Mouse (Mus musculus): ENCODE results near the gene 1190002N15Rik. TPM values are rescaled to one million over a fixed set of nuclear protein-coding genes. Genes with fewer than 3 reads are reported as not detected.
A peak's percentile ranks its signal among the peaks of the same experiment; 100 is the strongest.

The 1190002N15Rik gene
- polyA plus RNA-seq, 1 experiment from 2014 or later = 6.4 TPM

DNA sequence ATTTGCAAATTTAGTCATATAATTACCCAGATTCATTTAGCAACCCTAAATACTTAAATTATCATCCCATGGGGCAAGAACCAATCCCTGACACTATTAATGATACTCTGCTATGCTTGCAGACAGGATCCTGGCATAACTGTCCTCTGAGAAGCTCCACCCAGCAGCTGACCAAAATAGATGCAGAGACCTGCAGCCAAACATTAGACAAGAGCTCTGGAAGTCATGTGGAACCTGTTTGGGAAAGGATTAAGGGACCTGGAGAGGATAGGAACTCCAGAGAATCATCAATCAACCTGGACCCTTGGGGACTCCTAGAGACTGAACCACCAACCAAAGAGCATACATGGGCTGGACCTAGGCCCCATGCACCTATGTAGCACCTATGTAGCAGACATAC lies 26.7 kb downstream of the 1190002N15Rik start:
- H3K27ac ChIP-seq (replicated peaks) = no peak overlapping the region
- H3K4me1 ChIP-seq = no peaks in the 10 kb centered on the region
- no peak overlapping the region for H3K4me3 ChIP-seq
- H3K36me3 ChIP-seq (replicated peaks) = no peaks in the 10 kb centered on the region
- no peaks in the 10 kb centered on the region for H3K9me3 ChIP-seq
- DNase-seq (ENCODE audit: low spot score) = no peak
- H3K27me3 ChIP-seq (replicated peaks; ENCODE audit: low read depth, poor library complexity, severe bottlenecking) = no peaks in the 10 kb centered on the region

GRCm38 (mm10) chr9:94506980-94507379 lies 30.9 kb downstream of the 1190002N15Rik start:
- DNase-seq (ENCODE audit: low spot score) = no peak
- no peaks in the 10 kb centered on the region for H3K36me3 ChIP-seq (replicated peaks)
- no peak overlapping the region for H3K4me3 ChIP-seq
- no peaks in the 10 kb centered on the region for H3K4me1 ChIP-seq
- no peak overlapping the region for H3K27ac ChIP-seq (replicated peaks)
- H3K9me3 ChIP-seq = no peaks in the 10 kb centered on the region
- H3K27me3 ChIP-seq (replicated peaks; ENCODE audit: low read depth, poor library complexity, severe bottlenecking) = no peaks in the 10 kb centered on the region
- 79% methylated on average over 1 of the region's 1 CpGs for WGBS

DNA sequence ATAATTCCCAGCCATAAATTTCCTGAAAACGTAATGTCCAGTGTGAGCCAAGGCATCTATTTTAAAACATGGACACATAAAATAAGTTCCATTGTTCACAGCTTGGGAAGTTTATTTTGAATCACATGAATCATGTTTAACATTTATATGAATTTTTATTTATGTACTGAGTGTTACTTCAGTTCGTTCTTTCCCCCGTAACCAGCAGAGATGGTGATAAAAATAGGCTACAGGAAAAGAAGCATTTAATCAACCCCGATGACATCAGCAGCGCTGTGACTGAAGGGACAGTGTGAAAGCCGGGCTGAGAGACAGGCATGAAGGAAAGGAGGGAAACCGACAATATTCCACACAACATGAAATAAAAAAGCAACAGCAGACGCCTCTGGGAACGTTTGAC lies 46.4 kb downstream of the 1190002N15Rik start:
- WGBS = 87% methylated on average over 9 of the region's 9 CpGs
- DNase-seq (ENCODE audit: low spot score) = no peak
- Histone ChIP-seq H3K27me3 (replicated peaks; ENCODE audit: low read depth, poor library complexity, severe bottlenecking) (no peaks in the 10 kb centered on the region), H3K4me3 (no peak overlapping the region), H3K27ac (replicated peaks) (no peak overlapping the region), H3K4me1 (no peaks in the 10 kb centered on the region), H3K9me3 (no peaks in the 10 kb centered on the region), H3K36me3 (replicated peaks) (no peaks in the 10 kb centered on the region)

DNA sequence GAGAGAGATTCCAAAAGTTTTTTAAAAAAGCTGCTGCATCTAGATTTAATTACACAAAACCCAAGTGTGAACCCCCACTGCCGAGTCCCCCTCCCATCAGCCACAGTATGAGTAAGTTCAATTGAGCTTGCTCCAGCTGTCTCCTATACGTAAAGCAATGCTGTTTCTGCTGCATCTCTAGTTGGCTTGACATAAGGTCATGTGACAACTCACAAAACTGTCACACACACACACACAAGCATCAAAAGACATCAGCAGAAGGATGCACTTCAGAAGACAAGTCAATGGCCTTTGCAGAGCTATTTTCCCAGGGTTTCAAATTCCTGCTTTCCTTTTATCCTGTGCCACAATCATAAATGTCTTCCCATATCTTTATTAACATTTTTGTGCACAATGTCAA lies 49.9 kb downstream of the 1190002N15Rik start:
- WGBS = 82% methylated on average over 2 of the region's 2 CpGs
- Histone ChIP-seq H3K9me3 (no peaks in the 10 kb centered on the region), H3K4me1 (0 out of 2 replicates have a peak, but pooled peaks cover 4% of the 10 kb centered on the region), H3K36me3 (replicated peaks) (no peaks in the 10 kb centered on the region), H3K4me3 (no peak overlapping the region), H3K27ac (replicated peaks) (no peak overlapping the region), H3K27me3 (replicated peaks; ENCODE audit: low read depth, poor library complexity, severe bottlenecking) (no peaks in the 10 kb centered on the region)
- no peak for DNase-seq (ENCODE audit: low spot score)

GRCm38 (mm10) chr9:94483291-94483879 lies 54.5 kb downstream of the 1190002N15Rik start:
- Histone ChIP-seq H3K27ac (replicated peaks) (no peak overlapping the region), H3K4me1 (0 out of 2 replicates have a peak, but pooled peaks cover 9% of the 10 kb centered on the region), H3K36me3 (replicated peaks) (no peaks in the 10 kb centered on the region), H3K9me3 (no peaks in the 10 kb centered on the region), H3K27me3 (replicated peaks; ENCODE audit: low read depth, poor library complexity, severe bottlenecking) (no peaks in the 10 kb centered on the region), H3K4me3 (no peak overlapping the region)
- 79% methylated on average over 6 of the region's 6 CpGs for WGBS
- no peak for DNase-seq (ENCODE audit: low spot score)

- no peak overlapping the region for H3K4me3 ChIP-seq
- no peaks in the 10 kb centered on the region for H3K9me3 ChIP-seq
- 0 out of 2 replicates have a peak, but pooled peaks cover 9% of the 10 kb centered on the region for H3K4me1 ChIP-seq
- 79% methylated on average over 10 of the region's 10 CpGs for WGBS
- H3K36me3 ChIP-seq (replicated peaks) = no peaks in the 10 kb centered on the region
- DNase-seq (ENCODE audit: low spot score) = peak; percentile 13
- H3K27me3 ChIP-seq (replicated peaks; ENCODE audit: low read depth, poor library complexity, severe bottlenecking) = no peaks in the 10 kb centered on the region
- H3K27ac ChIP-seq (replicated peaks) = no peak overlapping the region
Measured at GRCm38 (mm10) chr9:94482215-94482975, 55.5 kb downstream of the 1190002N15Rik start.

- no peak overlapping the region for H3K4me3 ChIP-seq
- 0 out of 2 replicates have a peak, but pooled peaks cover 9% of the 10 kb centered on the region for H3K4me1 ChIP-seq
- no peaks in the 10 kb centered on the region for H3K36me3 ChIP-seq (replicated peaks)
- no peaks in the 10 kb centered on the region for H3K27me3 ChIP-seq (replicated peaks; ENCODE audit: low read depth, poor library complexity, severe bottlenecking)
- no peak for DNase-seq (ENCODE audit: low spot score)
- WGBS = 92% methylated on average over 16 of the region's 16 CpGs
- H3K27ac ChIP-seq (replicated peaks) = no peak overlapping the region
- H3K9me3 ChIP-seq = no peaks in the 10 kb centered on the region
Measured at GRCm38 (mm10) chr9:94481057-94481456, 56.8 kb downstream of the 1190002N15Rik start.

DNA sequence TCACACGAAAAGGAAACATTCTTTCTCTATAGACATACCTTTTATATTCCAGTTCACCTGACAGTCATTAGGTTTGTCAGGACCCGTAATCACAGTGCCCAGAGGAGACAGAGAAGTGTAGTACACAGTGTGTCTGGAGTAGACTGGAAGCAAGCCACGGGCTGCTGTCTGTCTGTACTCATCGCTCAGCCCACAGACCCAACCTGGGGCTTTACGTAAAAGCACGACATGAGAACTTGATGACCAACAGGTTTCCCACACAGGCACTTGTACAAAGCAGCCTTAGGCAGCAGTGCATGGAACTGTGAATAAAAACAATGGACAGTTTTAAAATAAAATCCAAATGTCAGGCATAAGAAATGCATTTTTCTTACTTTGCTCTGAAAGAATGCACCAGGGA lies 58.5 kb downstream of the 1190002N15Rik start:
- WGBS = 89% methylated on average over 6 of the region's 6 CpGs
- H3K9me3 ChIP-seq = no peaks in the 10 kb centered on the region
- no peaks in the 10 kb centered on the region for H3K36me3 ChIP-seq (replicated peaks)
- no peak overlapping the region for H3K4me3 ChIP-seq
- H3K4me1 ChIP-seq = 0 out of 2 replicates have a peak, but pooled peaks cover 9% of the 10 kb centered on the region
- DNase-seq (ENCODE audit: low spot score) = no peak
- H3K27ac ChIP-seq (replicated peaks) = no peak overlapping the region
- no peaks in the 10 kb centered on the region for H3K27me3 ChIP-seq (replicated peaks; ENCODE audit: low read depth, poor library complexity, severe bottlenecking)

DNA sequence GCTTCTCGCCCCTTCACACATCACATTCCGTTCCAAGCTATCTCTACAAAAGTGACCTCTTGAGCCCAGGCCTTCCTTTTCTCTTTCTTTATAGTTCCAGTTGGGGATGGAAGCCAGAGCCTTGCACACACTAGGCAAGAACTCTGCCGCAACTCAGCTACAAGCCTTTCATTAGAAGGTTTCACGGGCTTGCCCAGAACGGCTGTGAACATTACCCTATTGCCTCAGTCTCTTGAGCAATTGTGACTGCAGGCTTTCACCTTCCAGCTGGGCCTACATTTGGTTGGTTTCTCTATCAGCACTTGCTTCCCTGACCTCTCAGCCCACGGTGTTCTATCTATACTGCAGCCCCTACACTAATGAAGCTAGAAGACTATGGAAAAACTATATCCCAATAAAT lies 58.9 kb downstream of the 1190002N15Rik start:
- DNase-seq (ENCODE audit: low spot score) = no peak
- Histone ChIP-seq H3K4me1 (0 out of 2 replicates have a peak, but pooled peaks cover 9% of the 10 kb centered on the region), H3K4me3 (no peak overlapping the region), H3K36me3 (replicated peaks) (no peaks in the 10 kb centered on the region), H3K27ac (replicated peaks) (no peak overlapping the region), H3K27me3 (replicated peaks; ENCODE audit: low read depth, poor library complexity, severe bottlenecking) (no peaks in the 10 kb centered on the region), H3K9me3 (no peaks in the 10 kb centered on the region)
- WGBS = 90% methylated on average over 6 of the region's 6 CpGs

GRCm38 (mm10) chr9:94475973-94476372 lies 61.9 kb downstream of the 1190002N15Rik start:
- Histone ChIP-seq H3K27ac (replicated peaks) (no peak overlapping the region), H3K9me3 (no peaks in the 10 kb centered on the region), H3K27me3 (replicated peaks; ENCODE audit: low read depth, poor library complexity, severe bottlenecking) (no peaks in the 10 kb centered on the region), H3K4me1 (no peaks in the 10 kb centered on the region), H3K4me3 (no peak overlapping the region), H3K36me3 (replicated peaks) (no peaks in the 10 kb centered on the region)
- DNase-seq (ENCODE audit: low spot score) = no peak
- 94% methylated on average over 1 of the region's 1 CpGs for WGBS

DNA sequence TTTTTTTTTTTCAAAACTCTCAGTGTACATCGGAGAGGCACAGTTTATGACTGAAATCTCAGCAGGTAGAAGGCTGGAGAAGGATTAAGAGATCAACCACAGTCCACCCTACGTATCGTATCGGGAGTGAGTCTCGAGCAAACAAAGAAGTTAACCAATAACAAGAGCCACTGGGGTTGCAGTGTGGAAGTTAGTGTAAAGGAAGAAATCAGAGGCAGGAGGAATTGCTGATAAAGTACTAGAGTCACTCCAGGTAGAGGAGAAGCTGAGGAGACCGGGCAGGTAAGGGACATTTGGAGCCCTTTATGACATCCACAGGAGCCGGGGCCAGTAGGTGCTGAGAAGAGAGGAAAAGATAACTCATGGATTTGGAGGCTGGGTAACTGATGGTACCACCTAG lies 64.0 kb downstream of the 1190002N15Rik start:
- Histone ChIP-seq H3K27ac (replicated peaks) (no peak overlapping the region), H3K27me3 (replicated peaks; ENCODE audit: low read depth, poor library complexity, severe bottlenecking) (no peaks in the 10 kb centered on the region), H3K4me1 (no peaks in the 10 kb centered on the region), H3K36me3 (replicated peaks) (no peaks in the 10 kb centered on the region), H3K9me3 (no peaks in the 10 kb centered on the region), H3K4me3 (no peak overlapping the region)
- DNase-seq (ENCODE audit: low spot score) = no peak
- 85% methylated on average over 7 of the region's 7 CpGs for WGBS

- Histone ChIP-seq H3K9me3 (no peaks in the 10 kb centered on the region), H3K4me3 (no peak overlapping the region), H3K36me3 (replicated peaks) (no peaks in the 10 kb centered on the region), H3K4me1 (no peaks in the 10 kb centered on the region), H3K27ac (replicated peaks) (no peak overlapping the region), H3K27me3 (replicated peaks; ENCODE audit: low read depth, poor library complexity, severe bottlenecking) (no peaks in the 10 kb centered on the region)
- no peak for DNase-seq (ENCODE audit: low spot score)
- 79% methylated on average over 10 of the region's 10 CpGs for WGBS
Measured at GRCm38 (mm10) chr9:94472963-94473582, 64.8 kb downstream of the 1190002N15Rik start.

DNA sequence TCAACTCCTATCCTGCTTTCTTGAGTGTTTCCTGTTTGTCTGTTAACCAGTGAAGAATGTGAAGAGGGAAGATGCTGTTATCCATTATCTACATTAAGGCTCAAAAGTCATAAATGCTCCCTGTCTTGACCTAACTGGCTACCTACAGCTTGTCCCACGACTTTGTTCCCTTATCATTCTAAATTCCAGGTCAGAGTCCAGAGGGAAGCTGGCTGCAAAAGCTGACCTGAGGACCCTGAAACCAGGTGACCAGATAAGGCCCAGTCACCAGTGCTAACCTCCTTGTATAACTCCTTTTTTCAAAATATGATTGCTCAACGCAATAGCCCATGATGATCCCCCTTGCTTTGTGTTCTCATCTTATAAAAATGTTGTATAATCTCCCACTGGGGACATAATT lies 66.4 kb downstream of the 1190002N15Rik start:
- Histone ChIP-seq H3K4me1 (no peaks in the 10 kb centered on the region), H3K27ac (replicated peaks) (no peak overlapping the region), H3K9me3 (no peaks in the 10 kb centered on the region), H3K4me3 (no peak overlapping the region), H3K27me3 (replicated peaks; ENCODE audit: low read depth, poor library complexity, severe bottlenecking) (no peaks in the 10 kb centered on the region), H3K36me3 (replicated peaks) (no peaks in the 10 kb centered on the region)
- WGBS = 70% methylated on average over 2 of the region's 2 CpGs
- DNase-seq (ENCODE audit: low spot score) = no peak
